Mouse (Mus musculus) liver, embryonic 11.5 days (tissue): ENCODE results near the gene Mettl7a1. TPM values are rescaled to one million over a fixed set of nuclear protein-coding genes. Genes with fewer than 3 reads are reported as not detected.
"Not testable (repeated sequence)": the region's sequence is repeated elsewhere in the genome, so short reads cannot be mapped to it uniquely, and the experiment has no call there.

Source experiments
- ATAC-seq: fragments of 200-750 bp; cut with Nextera tagmentation; replicated peaks from 2 replicates; pipeline ENCODE4 v1.8.0; 2017; ENCODE audit warnings: moderate number of reproducible peaks, mild to moderate bottlenecking, moderate TSS enrichment, moderate library complexity; ENCODE audit not compliant: low FRiP score
- DNase-seq: peaks from one replicate; pipeline ENCODE4 v3.0.0-alpha.2; 2017; ENCODE audit warnings: low spot score
- H3K27ac ChIP-seq: fragments of 300-500 bp; sonication (generic); 2 replicates; pipeline ENCODE4 v1.5.1; 2014; ENCODE audit warnings: mild to moderate bottlenecking, low read depth, low read length, control low read depth
- H3K27me3 ChIP-seq: fragments of 300-500 bp; sonication (generic); replicated peaks from 2 replicates; pipeline ENCODE4 v1.6.1; 2014; ENCODE audit warnings: low read length, mixed read lengths; ENCODE audit not compliant: control insufficient read depth, insufficient read depth
- H3K36me3 ChIP-seq: fragments of 300-500 bp; sonication (generic); 2 replicates; pipeline ENCODE4 v1.6.1; 2014; ENCODE audit warnings: mild to moderate bottlenecking, low read length, moderate library complexity, mixed read lengths; ENCODE audit not compliant: control insufficient read depth, insufficient read depth
- H3K4me1 ChIP-seq: fragments of 300-500 bp; sonication (generic); replicated peaks from 2 replicates; pipeline ENCODE4 v1.6.1; 2014; ENCODE audit warnings: low read length, mixed read lengths; ENCODE audit not compliant: control insufficient read depth, insufficient read depth
- H3K4me2 ChIP-seq: fragments of 300-500 bp; sonication (generic); 2 replicates; pipeline ENCODE4 v1.6.1; 2014; ENCODE audit warnings: mild to moderate bottlenecking, control low read depth, moderate library complexity
- H3K4me3 ChIP-seq: fragments of 300-500 bp; sonication (generic); 2 replicates; pipeline ENCODE4 v1.5.1; 2014; ENCODE audit warnings: low read depth, low read length, control low read depth
- H3K9ac ChIP-seq: fragments of 300-500 bp; sonication (generic); 2 replicates; pipeline ENCODE4 v1.6.1; 2014; ENCODE audit warnings: low read depth, low read length, control low read depth
- H3K9me3 ChIP-seq: fragments of 300-500 bp; sonication (generic); 2 replicates; pipeline ENCODE4 v1.6.1; 2016; ENCODE audit warnings: low read length, inconsistent platforms, mixed read lengths; ENCODE audit not compliant: control insufficient read depth
- WGBS: fragments of 180-500 bp; shearing (Covaris S2); extraction: QIAGEN DNeasy Blood & Tissue Kit; methylation state at CpG from one replicate; pipeline ENCODE4 v1.1.7; 2014; 5-methylcytosine and 5-hydroxymethylcytosine counted together
- polyA plus RNA-seq: library from polyadenylated mRNA; unstranded; fragments of >200 nt; fragmentation: Nextera tagmentation; extraction: Ambion mirVana; gene quantifications from 2 replicates; pipeline ENCODE4 v1.2.1, GENCODE M21; 2014

Gene Mettl7a1
- polyA plus RNA-seq, 1 experiment from 2014 or later = 5.7 TPM

DNA sequence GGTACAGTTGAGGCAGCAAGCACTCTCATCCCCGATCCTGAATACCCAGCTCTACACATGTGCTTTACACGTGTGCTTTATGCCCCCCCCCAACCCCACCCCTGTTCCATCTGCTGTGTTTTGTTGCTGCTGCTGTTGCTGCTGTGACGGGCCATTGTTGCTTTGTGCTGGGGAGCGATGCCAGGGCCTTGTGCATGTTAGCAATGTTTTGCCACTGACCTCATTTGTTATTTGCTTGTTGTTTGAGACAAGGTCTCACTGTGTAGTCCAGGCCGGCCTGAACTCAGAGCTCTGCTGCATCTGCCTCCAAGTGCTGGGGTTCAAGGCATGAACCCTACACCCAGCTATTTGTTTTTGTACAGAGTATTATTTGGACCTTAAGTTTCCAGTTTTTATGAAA is 13.1 kb upstream of the Mettl7a1 start:
- H3K9me3 ChIP-seq = no peaks in the 10 kb centered on the region
- WGBS = 78% methylated on average over 5 of the region's 5 CpGs
- no peak overlapping the region for H3K27ac ChIP-seq
- no peak overlapping the region for H3K4me3 ChIP-seq
- H3K4me2 ChIP-seq = no peak overlapping the region
- no peak overlapping the region for H3K9ac ChIP-seq
- ATAC-seq (no peak), DNase-seq (no peak)
- H3K36me3 ChIP-seq = no peaks in the 10 kb centered on the region
- no peaks in the 10 kb centered on the region for H3K4me1 ChIP-seq
- no peaks in the 10 kb centered on the region for H3K27me3 ChIP-seq

DNA sequence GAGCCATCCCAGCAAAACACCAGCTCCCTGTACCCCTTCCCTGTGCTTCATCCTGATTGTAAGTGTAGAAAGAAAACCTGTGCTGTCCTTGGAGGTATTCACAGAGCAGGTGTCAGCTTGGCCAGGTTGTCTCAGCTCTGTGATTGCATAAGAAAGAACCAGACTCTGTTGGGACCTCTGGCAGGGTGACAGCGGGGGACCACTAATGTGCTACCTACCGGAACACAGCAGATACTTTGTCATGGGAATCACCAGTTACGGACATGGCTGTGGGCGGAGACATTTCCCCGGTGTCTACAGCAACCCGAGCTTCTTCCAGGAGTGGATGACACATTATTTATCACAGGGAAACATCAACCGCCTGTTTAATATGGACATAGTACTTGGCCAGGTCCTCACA is 11.6 kb upstream of the Mettl7a1 start:
- DNase-seq = no peak
- Histone ChIP-seq H3K4me1 (no peaks in the 10 kb centered on the region), H3K9ac (no peak overlapping the region), H3K27ac (no peak overlapping the region), H3K36me3 (no peaks in the 10 kb centered on the region), H3K4me3 (no peak overlapping the region), H3K27me3 (no peaks in the 10 kb centered on the region), H3K9me3 (no peaks in the 10 kb centered on the region), H3K4me2 (no peak overlapping the region)
- ATAC-seq = no peak
- WGBS = 61% methylated on average over 7 of the region's 7 CpGs

- 73% methylated on average over 5 of the region's 5 CpGs for WGBS
- H3K4me1 ChIP-seq = peaks cover 7% of the 10 kb centered on the region; the same call in 1 of the 2 replicates
- no peaks in the 10 kb centered on the region for H3K36me3 ChIP-seq
- H3K4me3 ChIP-seq = no peak overlapping the region
- no peak overlapping the region for H3K27ac ChIP-seq
- DNase-seq (no peak), ATAC-seq (no peak)
- no peaks in the 10 kb centered on the region for H3K9me3 ChIP-seq
- no peaks in the 10 kb centered on the region for H3K27me3 ChIP-seq
- H3K9ac ChIP-seq = no peak overlapping the region
- no peak overlapping the region for H3K4me2 ChIP-seq
Measured at GRCm38 (mm10) chr15:100297856-100298255, 6.1 kb upstream of the Mettl7a1 start.

DNA sequence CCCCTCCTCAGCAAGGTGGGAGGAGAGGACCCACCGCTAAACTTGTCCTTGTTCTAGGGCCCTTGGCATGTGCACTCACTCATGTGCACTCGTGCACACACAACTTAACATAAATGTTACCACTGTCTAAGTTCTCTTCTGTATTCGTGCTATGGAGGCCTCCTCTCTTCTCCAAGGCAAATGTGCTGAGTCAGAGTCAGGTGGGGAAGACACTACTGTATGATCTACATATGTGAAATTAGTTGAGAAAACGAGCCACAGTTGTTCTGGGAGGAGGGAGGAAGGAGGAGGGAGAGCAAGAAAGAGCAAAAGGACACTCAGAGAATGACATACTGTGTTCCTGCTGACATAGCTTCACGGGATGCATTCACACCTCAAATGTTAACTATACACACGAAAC is 3.4 kb upstream of the Mettl7a1 start:
- no peaks in the 10 kb centered on the region for H3K36me3 ChIP-seq
- H3K27me3 ChIP-seq = no peaks in the 10 kb centered on the region
- H3K9me3 ChIP-seq = no peaks in the 10 kb centered on the region
- WGBS = 74% methylated on average over 6 of the region's 6 CpGs
- peaks cover 15% of the 10 kb centered on the region for H3K4me1 ChIP-seq
- no peak overlapping the region for H3K4me3 ChIP-seq
- H3K4me2 ChIP-seq = no peak overlapping the region
- no peak overlapping the region for H3K9ac ChIP-seq
- H3K27ac ChIP-seq = no peak overlapping the region
- DNase-seq (no peak), ATAC-seq (no peak)

DNA sequence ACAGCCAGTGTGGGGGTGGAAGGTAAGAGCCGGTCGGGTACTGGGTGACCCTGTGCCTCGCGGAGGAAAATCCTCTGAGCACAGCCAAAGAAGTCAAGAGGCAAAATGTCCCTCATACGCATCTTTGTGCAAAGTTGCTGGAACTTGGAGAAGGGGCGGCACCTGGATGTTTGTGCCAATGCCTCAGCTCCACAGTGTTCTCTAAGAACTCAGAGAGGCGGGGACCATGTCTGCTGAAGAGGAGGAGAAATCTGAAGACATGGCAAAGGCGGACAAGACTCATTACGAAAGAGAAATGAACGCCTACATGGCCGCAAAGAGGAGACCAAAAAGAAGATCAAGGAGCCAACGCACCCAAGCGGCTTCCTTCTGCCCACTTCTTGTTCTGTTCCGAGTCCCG is 2.4 kb upstream of the Mettl7a1 start:
- no peak overlapping the region for H3K27ac ChIP-seq
- no peak overlapping the region for H3K9ac ChIP-seq
- H3K4me3 ChIP-seq = no peak overlapping the region
- peaks cover 23% of the 10 kb centered on the region for H3K4me1 ChIP-seq
- H3K27me3 ChIP-seq = no peaks in the 10 kb centered on the region
- no peak for ATAC-seq
- H3K36me3 ChIP-seq = no peaks in the 10 kb centered on the region
- no peak overlapping the region for H3K4me2 ChIP-seq
- no peaks in the 10 kb centered on the region for H3K9me3 ChIP-seq
- DNase-seq = no peak
- 81% methylated on average over 15 of the region's 15 CpGs for WGBS

DNA sequence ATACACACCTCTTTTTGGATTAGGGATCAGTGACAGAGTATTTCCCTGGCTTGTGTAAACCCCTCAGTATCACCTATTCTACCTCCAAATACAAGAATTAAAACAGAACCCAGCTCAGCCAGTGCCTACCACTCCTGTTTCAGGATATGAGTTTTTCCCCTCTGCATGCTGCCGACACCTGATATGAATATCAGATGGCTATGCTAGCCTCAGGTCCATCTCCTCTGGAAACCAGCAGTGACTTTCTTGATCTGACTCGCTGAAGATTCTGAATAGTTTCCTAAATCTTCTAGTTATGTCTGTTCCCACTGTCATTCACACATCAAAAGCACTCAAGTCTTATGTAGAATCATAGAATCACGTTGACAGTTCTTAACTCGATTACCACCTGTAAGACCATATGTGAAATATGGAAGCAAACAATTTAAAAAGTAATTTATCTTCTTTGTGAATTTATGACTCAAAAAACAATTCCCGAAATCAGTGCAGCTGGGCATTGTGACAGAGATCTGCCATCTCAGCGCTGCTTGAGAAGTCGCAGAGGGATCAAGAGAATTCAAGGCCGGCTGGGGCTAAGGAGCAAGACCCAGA is 417 bp upstream of the Mettl7a1 start:
- Histone ChIP-seq H3K4me1 (peaks cover 23% of the 10 kb centered on the region), H3K36me3 (no peaks in the 10 kb centered on the region), H3K9me3 (no peaks in the 10 kb centered on the region), H3K27ac (peak overlapping the region; percentile 82; the same call in 1 of the 2 replicates), H3K27me3 (no peaks in the 10 kb centered on the region), H3K4me3 (peak overlapping the region; percentile 61), H3K9ac (no peak overlapping the region), H3K4me2 (peak overlapping the region; percentile 87)
- 51% methylated on average over 8 of the region's 8 CpGs for WGBS
- ATAC-seq (no peak), DNase-seq (no peak)

- WGBS = 69% methylated on average over 2 of the region's 2 CpGs
- H3K4me1 ChIP-seq = peaks cover 17% of the 10 kb centered on the region
- H3K4me2 ChIP-seq = no peak overlapping the region; the same call in 1 of the 2 replicates
- no peaks in the 10 kb centered on the region for H3K27me3 ChIP-seq
- DNase-seq = no peak
- no peak for ATAC-seq
- H3K36me3 ChIP-seq = no peaks in the 10 kb centered on the region
- H3K27ac ChIP-seq = no peak overlapping the region
- H3K9me3 ChIP-seq = no peaks in the 10 kb centered on the region
- peak overlapping the region; percentile 7; the same call in 1 of the 2 replicates for H3K4me3 ChIP-seq
- H3K9ac ChIP-seq = no peak overlapping the region
Measured at GRCm38 (mm10) chr15:100306201-100306600, 2.3 kb downstream of the Mettl7a1 start.

DNA sequence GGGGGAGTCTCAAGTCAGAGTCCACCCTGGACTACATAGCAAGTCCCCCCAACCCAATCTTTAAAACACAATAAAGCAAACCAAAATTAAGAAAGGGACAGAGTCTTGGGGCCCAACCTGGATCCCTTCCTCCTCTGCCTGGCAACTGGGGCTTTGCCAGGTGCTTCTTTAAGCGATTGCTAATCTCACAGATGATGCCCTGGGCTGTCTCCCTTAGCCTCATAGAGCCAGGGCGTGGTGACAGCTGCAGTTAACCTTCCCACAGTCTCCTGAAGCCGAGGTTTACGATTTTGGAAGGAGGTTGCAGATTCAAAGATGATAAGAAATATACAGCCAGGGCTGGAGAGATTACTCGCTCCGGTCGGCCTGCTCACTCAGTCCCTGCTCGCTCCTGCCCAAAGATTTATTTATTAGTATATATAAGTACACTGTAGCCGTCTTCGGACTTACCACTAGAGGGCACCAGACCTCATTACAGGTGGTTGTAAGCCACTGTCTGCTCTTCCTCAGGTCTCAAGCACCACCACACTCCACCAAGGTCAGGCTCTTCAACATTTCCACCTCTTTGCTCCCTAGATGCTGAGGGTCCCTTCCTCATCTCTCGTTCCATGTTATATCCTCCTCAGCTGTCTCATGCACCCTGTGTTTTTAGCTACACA is 3.6 kb downstream of the Mettl7a1 start:
- WGBS = 35% methylated on average over 10 of the region's 11 CpGs

GRCm38 (mm10) chr15:100312346-100312745 is 8.4 kb downstream of the Mettl7a1 start:
- Histone ChIP-seq H3K36me3 (peaks cover 4% of the 10 kb centered on the region; the same call in 1 of the 2 replicates), H3K27me3 (no peaks in the 10 kb centered on the region), H3K4me1 (no peaks in the 10 kb centered on the region), H3K4me3 (no peak overlapping the region), H3K9ac (no peak overlapping the region), H3K27ac (no peak overlapping the region; the same call in 1 of the 2 replicates), H3K4me2 (no peak overlapping the region), H3K9me3 (no peaks in the 10 kb centered on the region)
- DNase-seq = no peak
- 64% methylated on average over 2 of the region's 2 CpGs for WGBS
- ATAC-seq = no peak

More for the DNA sequence above, 3.6 kb downstream of the Mettl7a1 start:
- not testable (repeated sequence) for ATAC-seq, H3K27ac ChIP-seq, DNase-seq, H3K4me2 ChIP-seq, H3K36me3 ChIP-seq, H3K27me3 ChIP-seq, H3K9ac ChIP-seq, H3K9me3 ChIP-seq, H3K4me3 ChIP-seq
- peaks cover 17% of the 10 kb centered on the region for H3K4me1 ChIP-seq
